Mouse (Mus musculus) CH12.LX (cell line): ENCODE results near the gene Tulp2. TPM values are rescaled to one million over a fixed set of nuclear protein-coding genes. Genes with fewer than 3 reads are reported as not detected.

Experiments
- DNase-seq: peaks from one replicate; pipeline ENCODE4 v3.0.0-alpha.2; 2013; ENCODE audit errors: extremely low read depth
- H3K27ac ChIP-seq: 2 replicates; pipeline ENCODE4 v1.5.1; 2012; ENCODE audit warnings: low read depth, mild to moderate bottlenecking, control low read depth, moderate library complexity; ENCODE audit not compliant: insufficient read depth
- H3K27me3 ChIP-seq: replicated peaks from 2 replicates; pipeline ENCODE3; 2012; ENCODE audit warnings: inconsistent platforms
- H3K36me3 ChIP-seq, 2 experiments: replicated peaks in 1 of 2; 2 replicates each; pipeline versions ENCODE3 to v1.6.1; 2012; ENCODE audit warnings: inconsistent platforms in 1 of 2, low read length in 1 of 2, mild to moderate bottlenecking in 1 of 2, mixed read lengths in 1 of 2, moderate library complexity in 1 of 2; ENCODE audit not compliant: control insufficient read depth in 1 of 2, insufficient read depth in 1 of 2
- H3K4me1 ChIP-seq, 2 experiments: 2 replicates each; pipeline ENCODE4 v1.6.1; 2012; ENCODE audit warnings: inconsistent platforms in 1 of 2, moderate library complexity in 1 of 2; ENCODE audit not compliant: insufficient read depth in 2 of 2, control insufficient read depth in 1 of 2
- H3K4me2 ChIP-seq: 2 replicates; pipeline ENCODE4 v1.6.1; 2012; ENCODE audit warnings: low read depth, mild to moderate bottlenecking, control low read depth; ENCODE audit not compliant: poor library complexity, insufficient read depth, severe bottlenecking
- H3K4me3 ChIP-seq, 3 experiments: fragments of 150-350 bp in 1 of 3; sonication (generic) in 1 of 3; replicated peaks in 1 of 3; 2 replicates each; pipeline versions ENCODE3 to v1.5.1; 2011 to 2012; ENCODE audit warnings: low read depth in 2 of 3, low read length in 2 of 3, mild to moderate bottlenecking in 2 of 3, moderate library complexity in 2 of 3, control low read depth in 1 of 3, improper control_type of control experiment in 1 of 3, inconsistent platforms in 1 of 3, mixed read lengths in 1 of 3; ENCODE audit not compliant: poor library complexity in 1 of 3
- H3K79me2 ChIP-seq: replicated peaks from 2 replicates; pipeline ENCODE4 v1.6.1; 2012; ENCODE audit warnings: mild to moderate bottlenecking, moderate library complexity; ENCODE audit not compliant: control insufficient read depth, poor library complexity, insufficient read depth, severe bottlenecking; ENCODE audit errors: extremely low read depth
- H3K9ac ChIP-seq: 2 replicates; pipeline ENCODE4 v1.6.1; 2012; ENCODE audit warnings: low read depth, mild to moderate bottlenecking, control low read depth, moderate library complexity; ENCODE audit not compliant: insufficient read depth
- H3K9me3 ChIP-seq: replicated peaks from 2 replicates; pipeline ENCODE3; 2012; ENCODE audit warnings: low read length, inconsistent platforms, mixed read lengths
- CHD1 ChIP-seq: IDR thresholded peaks from 2 replicates; pipeline ENCODE4 v1.6.1; 2012; ENCODE audit warnings: low read depth, low read length, improper control_type of control experiment, inconsistent platforms
- E2F4 ChIP-seq: IDR thresholded peaks from 2 replicates; pipeline ENCODE4 v1.6.1; 2011; ENCODE audit warnings: low read depth, low read length, improper control_type of control experiment; ENCODE audit not compliant: insufficient replicate concordance
- ELF1 ChIP-seq: IDR thresholded peaks from 2 replicates; pipeline ENCODE4 v1.6.1; 2014; ENCODE audit warnings: low read depth, mild to moderate bottlenecking, inconsistent platforms, low read length, improper control_type of control experiment
- EP300 ChIP-seq: IDR thresholded peaks from 2 replicates; pipeline ENCODE4 v1.6.1; 2011; ENCODE audit warnings: low read length, improper control_type of control experiment
- ETS1 ChIP-seq: conservative IDR thresholded peaks from 2 replicates; pipeline ENCODE4 v1.6.1; 2012; ENCODE audit warnings: low read depth, mild to moderate bottlenecking, inconsistent platforms, low read length, improper control_type of control experiment, moderate library complexity
- GABPA ChIP-seq: IDR thresholded peaks from 2 replicates; pipeline ENCODE4 v1.6.1; 2012; ENCODE audit warnings: low read depth, low read length, improper control_type of control experiment, inconsistent platforms; ENCODE audit not compliant: insufficient replicate concordance
- HCFC1 ChIP-seq: IDR thresholded peaks from 2 replicates; pipeline ENCODE4 v1.6.1; 2012; ENCODE audit warnings: low read depth, mild to moderate bottlenecking, inconsistent platforms, low read length, improper control_type of control experiment
- IRF4 ChIP-seq: IDR thresholded peaks from 2 replicates; pipeline ENCODE4 v1.6.1; 2014; ENCODE audit warnings: low read depth, mild to moderate bottlenecking, inconsistent platforms, low read length, improper control_type of control experiment
- JUN ChIP-seq: IDR thresholded peaks from 2 replicates; pipeline ENCODE4 v1.6.1; 2011; ENCODE audit warnings: low read depth, mild to moderate bottlenecking, low read length, improper control_type of control experiment, moderate library complexity; ENCODE audit not compliant: insufficient read depth
- JUND ChIP-seq: conservative IDR thresholded peaks from 2 replicates; pipeline ENCODE4 v1.6.1; 2011; ENCODE audit warnings: low read depth, low read length, improper control_type of control experiment
- KAT2A ChIP-seq: IDR thresholded peaks from 2 replicates; pipeline ENCODE4 v1.6.1; 2012; ENCODE audit warnings: low read length, improper control_type of control experiment, inconsistent platforms; ENCODE audit not compliant: insufficient replicate concordance
- MAFK ChIP-seq: IDR thresholded peaks from 2 replicates; pipeline ENCODE4 v1.6.1; 2011; ENCODE audit warnings: low read length, improper control_type of control experiment; ENCODE audit not compliant: insufficient replicate concordance
- MAZ ChIP-seq: IDR thresholded peaks from 2 replicates; pipeline ENCODE4 v1.6.1; 2012; ENCODE audit warnings: low read depth, mild to moderate bottlenecking, inconsistent platforms, low read length, improper control_type of control experiment, moderate library complexity
- MEF2A ChIP-seq: IDR thresholded peaks from 2 replicates; pipeline ENCODE4 v1.6.1; 2014; ENCODE audit warnings: low read depth, mild to moderate bottlenecking, inconsistent platforms, low read length, improper control_type of control experiment, borderline replicate concordance
- NELFE ChIP-seq: IDR thresholded peaks from 2 replicates; pipeline ENCODE4 v1.6.1; 2011; ENCODE audit warnings: low read depth, low read length, improper control_type of control experiment
- NRF1 ChIP-seq: IDR thresholded peaks from 2 replicates; pipeline ENCODE4 v1.6.1; 2014; ENCODE audit warnings: low read depth, mild to moderate bottlenecking, inconsistent platforms, low read length, improper control_type of control experiment, moderate library complexity
- POLR2A ChIP-seq: IDR thresholded peaks from 2 replicates; pipeline ENCODE4 v1.6.1; 2011; ENCODE audit warnings: low read depth, mild to moderate bottlenecking, improper control_type of control experiment, low read length
- RAD21 ChIP-seq: IDR thresholded peaks from 2 replicates; pipeline ENCODE4 v1.6.1; 2011; ENCODE audit warnings: low read depth, mild to moderate bottlenecking, low read length, improper control_type of control experiment, moderate library complexity
- RCOR1 ChIP-seq: conservative IDR thresholded peaks from 2 replicates; pipeline ENCODE4 v1.6.1; 2012; ENCODE audit warnings: low read depth, mild to moderate bottlenecking, inconsistent platforms, low read length, improper control_type of control experiment
- SIN3A ChIP-seq: IDR thresholded peaks from 2 replicates; pipeline ENCODE4 v1.6.1; 2012; ENCODE audit warnings: low read length, improper control_type of control experiment, inconsistent platforms
- TBP ChIP-seq: conservative IDR thresholded peaks from 2 replicates; pipeline ENCODE4 v1.6.1; 2011; ENCODE audit warnings: low read depth, low read length, improper control_type of control experiment
- TCF12 ChIP-seq: IDR thresholded peaks from 2 replicates; pipeline ENCODE4 v1.6.1; 2014; ENCODE audit warnings: low read depth, mild to moderate bottlenecking, inconsistent platforms, low read length, improper control_type of control experiment
- UBTF ChIP-seq: IDR thresholded peaks from 2 replicates; pipeline ENCODE4 v1.6.1; 2012; ENCODE audit warnings: low read depth, mild to moderate bottlenecking, inconsistent platforms, low read length, improper control_type of control experiment, moderate library complexity
- USF1 ChIP-seq: IDR thresholded peaks from 2 replicates; pipeline ENCODE4 v1.6.1; 2014; ENCODE audit warnings: low read depth, mild to moderate bottlenecking, inconsistent platforms, low read length, improper control_type of control experiment
- USF2 ChIP-seq: conservative IDR thresholded peaks from 2 replicates; pipeline ENCODE4 v1.6.1; 2011; ENCODE audit warnings: low read depth, low read length, improper control_type of control experiment
- ZC3H11A ChIP-seq: IDR thresholded peaks from 2 replicates; pipeline ENCODE4 v1.6.1; 2012; ENCODE audit warnings: low read depth, mild to moderate bottlenecking, inconsistent platforms, low read length, improper control_type of control experiment
- ZKSCAN1 ChIP-seq: IDR thresholded peaks from 2 replicates; pipeline ENCODE4 v1.6.1; 2012; ENCODE audit warnings: low read depth, inconsistent platforms, low read length, improper control_type of control experiment, borderline replicate concordance
- ZMIZ1 ChIP-seq: IDR thresholded peaks from 2 replicates; pipeline ENCODE4 v1.6.1; 2012; ENCODE audit warnings: low read depth, mild to moderate bottlenecking, inconsistent platforms, low read length, improper control_type of control experiment
- dilution Hi-C: fragments of 300-500 bp; cut with MboI; formaldehyde crosslinking; loops from 2 replicates; pipeline ENCODE4 v1.14.3; 2020; ENCODE audit warnings: low sequenced_read_pairs; ENCODE audit not compliant: extremely low pct_unique_long_range_greater_than_20kb, extremely low pct_ligation_motif_present
- in situ Hi-C: fragments of 300-500 bp; cut with MboI; formaldehyde crosslinking; loops from 3 replicates; pipeline ENCODE4 v1.14.3; 2019; ENCODE audit warnings: low sequenced_read_pairs, low pct_ligation_motif_present, low pct_unique_long_range_greater_than_20kb, mixed read lengths
- polyA plus RNA-seq: library from polyadenylated mRNA; unstranded; fragments of >175 nt; gene quantifications from 2 replicates; pipeline ENCODE4 v1.2.1, GENCODE M21; 2012; ENCODE audit warnings: low read depth; ENCODE audit not compliant: insufficient read length
- total RNA-seq, 2 experiments: library from RNA; depleted of rRNA; stranded (reverse); fragments of 300-350 nt in 1 of 2; fragments of >200 nt in 1 of 2; gene quantifications; 2 replicates each; pipeline ENCODE4 v1.2.3; 2012 to 2014

Gene Tulp2
- total and polyA plus RNA-seq, 3 experiments: 0.13 TPM; not detected in 2

GRCm38 (mm10) chr7:45463987-45464778 lies 17.5 kb upstream of the Tulp2 start:
- Histone ChIP-seq H3K4me3 (peak overlapping the region in 2 of 3 experiments; percentile 77 to 81), H3K27me3 (no peaks in the 10 kb centered on the region), H3K79me2 (peaks cover 32% of the 10 kb centered on the region), H3K4me1 (peaks cover 16 to 41% of the 10 kb centered on the region in 2 experiments), H3K9ac (peak overlapping the region; percentile 81), H3K27ac (no peak overlapping the region), H3K9me3 (peaks cover 2% of the 10 kb centered on the region), H3K4me2 (peak overlapping the region; percentile 78), H3K36me3 (peaks cover 24 to 39% of the 10 kb centered on the region in 2 experiments)
- TF ChIP-seq HCFC1: no peak
- TF ChIP-seq MEF2A: no peak
- TF ChIP-seq USF2: no peak
- TF ChIP-seq JUN: no peak
- no peak for TF ChIP-seq MAFK
- no peak for TF ChIP-seq UBTF
- no peak for TF ChIP-seq MAZ
- no peak for TF ChIP-seq NRF1
- no peak for TF ChIP-seq NELFE
- TF ChIP-seq TCF12: no peak
- TF ChIP-seq ETS1: no peak
- no peak for TF ChIP-seq TBP
- no peak for TF ChIP-seq KAT2A
- TF ChIP-seq ZKSCAN1: no peak
- in situ Hi-C loops: loop anchor here (10.0 kb wide), 1 partner anchor 221 kb away; the partner anchor contains the start of gene Ntn5
- DNase-seq: no peak
- dilution Hi-C loops: no loop called here

GRCm38 (mm10) chr7:45465112-45465511 lies 16.6 kb upstream of the Tulp2 start:
- Histone ChIP-seq H3K27ac (peak overlapping the region; percentile 40; the same call in 1 of the 2 replicates), H3K27me3 (no peaks in the 10 kb centered on the region), H3K4me1 (peaks cover 16 to 39% of the 10 kb centered on the region in 2 experiments), H3K9me3 (peaks cover 3% of the 10 kb centered on the region), H3K4me2 (peak overlapping the region; percentile 78), H3K9ac (peak overlapping the region; percentile 81), H3K4me3 (peak overlapping the region; percentile 73 to 81 (median 77)), H3K79me2 (peaks cover 30% of the 10 kb centered on the region), H3K36me3 (peaks cover 24 to 39% of the 10 kb centered on the region in 2 experiments)
- dilution Hi-C loops: no loop called here
- in situ Hi-C loops: loop anchor here (5.0 to 10.0 kb wide), 2 partner anchors 97 to 220 kb away; partner anchors contain the start of gene Ntn5
- no peak for DNase-seq
- TF ChIP-seq E2F4: no peak
- TF ChIP-seq ZC3H11A: no peak
- peak; percentile 84 for TF ChIP-seq CHD1
- no peak for TF ChIP-seq RAD21
- TF ChIP-seq SIN3A: no peak; the same call in 1 of the 2 replicates
- no peak for TF ChIP-seq GABPA
- peak; percentile 19; the same call in 1 of the 2 replicates for TF ChIP-seq UBTF
- no peak for TF ChIP-seq IRF4
- 0 out of 2 replicates have a peak, but pooled peaks have one; percentile 6 for TF ChIP-seq NRF1
- no peak for TF ChIP-seq USF1
- no peak for TF ChIP-seq USF2
- no peak for TF ChIP-seq RCOR1
- TF ChIP-seq ZMIZ1: peak; percentile 1; the same call in 1 of the 2 replicates
- peak; percentile 78 for TF ChIP-seq ELF1
- TF ChIP-seq EP300: no peak
- TF ChIP-seq POLR2A: no peak; the same call in 1 of the 2 replicates
- TF ChIP-seq HCFC1: peak; percentile 56
- TF ChIP-seq JUND: no peak
- peak; percentile 23; the same call in 1 of the 2 replicates for TF ChIP-seq NELFE
- TF ChIP-seq, all 38 proteins: peak for 7
